Mouse (Mus musculus) thymus, adult 2 months (tissue): ENCODE data around the gene Gdf3.

Experiments
- CTCF ChIP-seq: fragments of 200-500 bp; IDR thresholded peaks from 2 replicates; pipeline ENCODE4 v1.5.1; 2012; ENCODE audit warnings: mild to moderate bottlenecking, control low read depth, low read length, moderate library complexity, borderline replicate concordance; ENCODE audit not compliant: control insufficient read depth, poor library complexity, insufficient read depth; ENCODE audit errors: extremely low read depth
- POLR2A ChIP-seq: fragments of 200-500 bp; IDR thresholded peaks from 2 replicates; pipeline ENCODE4 v1.6.1; 2012; ENCODE audit warnings: mild to moderate bottlenecking, low read length, control low read depth, moderate library complexity; ENCODE audit not compliant: control insufficient read depth, poor library complexity, insufficient read depth; ENCODE audit errors: extremely low read depth

- TF ChIP-seq CTCF (no peak), POLR2A (no peak)
Observed at GRCm38 (mm10) chr6:122657630-122658029, 47.7 kb upstream of the Gdf3 start.
